Mouse (Mus musculus) left cerebral cortex, postnatal 4 days (tissue): ENCODE measurements at regions not wholly inside any gene's neighbourhood (a gene's known extent, or its start where the extent isn't known, plus 50 kb on each side); places are given as distances from the start of the nearest gene placed in this dataset.

Experiments used
- DNase-seq: peaks from one replicate; pipeline ENCODE4 v3.0.0-alpha.2; 2022
- intact Hi-C: fragments of 180-260 bp; cut with DNase I; formaldehyde crosslinking; loops from one replicate; pipeline ENCODE4 v1.15.1; 2025

- intact Hi-C loops = no loop called here
- DNase-seq = peak; percentile 1
Measured at GRCm38 (mm10) chrX:132452986-132453385, 1235.8 kb downstream of the Pcdh19 start.
